Mouse (Mus musculus) bone marrow macrophage, adult 2 months (primary cell): ENCODE results near the gene Rad51b. TPM values are rescaled to one million over a fixed set of nuclear protein-coding genes. Genes with fewer than 3 reads are reported as not detected.

Experiments
- H3K27ac ChIP-seq: 2 replicates; pipeline ENCODE4 v1.5.1; 2012; ENCODE audit warnings: low read depth, low read length; ENCODE audit not compliant: insufficient read depth
- H3K4me1 ChIP-seq: 2 replicates; pipeline ENCODE4 v1.6.1; 2012; ENCODE audit warnings: low read length; ENCODE audit not compliant: control insufficient read depth, insufficient read depth
- H3K4me3 ChIP-seq: 2 replicates; pipeline ENCODE4 v1.5.1; 2012; ENCODE audit warnings: mild to moderate bottlenecking, low read length, moderate library complexity; ENCODE audit not compliant: insufficient read depth
- CTCF ChIP-seq: IDR thresholded peaks from 2 replicates; pipeline ENCODE4 v1.5.1; 2012; ENCODE audit warnings: low read depth, mild to moderate bottlenecking, low read length, moderate library complexity
- POLR2A ChIP-seq: IDR thresholded peaks from 2 replicates; pipeline ENCODE4 v1.6.1; 2012; ENCODE audit warnings: mild to moderate bottlenecking, low read depth, low read length, borderline replicate concordance
- polyA plus RNA-seq: library from polyadenylated mRNA; stranded (reverse); fragments of >200 nt; gene quantifications from 2 replicates; pipeline ENCODE4 v1.2.4, GENCODE M21; 2012; ENCODE audit not compliant: missing spikeins, insufficient read depth, insufficient read length

Gene Rad51b
- polyA plus RNA-seq, 1 experiment: 2.8 TPM

DNA sequence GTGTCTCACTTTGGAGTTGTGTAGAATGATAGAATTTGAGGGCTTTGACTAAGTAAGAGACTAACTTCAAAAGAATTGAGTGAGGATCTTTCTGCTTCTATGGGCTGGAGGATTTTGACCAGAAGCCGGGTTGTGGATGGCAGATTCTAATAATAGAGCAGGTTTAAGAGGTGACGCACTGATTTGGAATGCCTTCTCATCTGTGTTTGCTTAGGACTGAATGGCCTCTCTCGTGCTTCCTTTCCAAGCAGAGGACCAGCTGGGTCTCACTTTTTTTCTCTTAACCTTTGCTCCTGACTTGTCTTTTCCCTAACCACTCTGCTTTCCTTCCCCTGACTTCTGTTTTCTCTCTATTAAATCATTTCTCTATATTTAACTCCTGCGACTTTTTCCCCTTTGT lies 301.4 kb downstream of the Rad51b start:
- H3K4me3 ChIP-seq: no peak overlapping the region
- TF ChIP-seq CTCF: no peak
- no peak for TF ChIP-seq POLR2A
- peaks cover 9% of the 10 kb centered on the region for H3K4me1 ChIP-seq
- no peak overlapping the region for H3K27ac ChIP-seq

DNA sequence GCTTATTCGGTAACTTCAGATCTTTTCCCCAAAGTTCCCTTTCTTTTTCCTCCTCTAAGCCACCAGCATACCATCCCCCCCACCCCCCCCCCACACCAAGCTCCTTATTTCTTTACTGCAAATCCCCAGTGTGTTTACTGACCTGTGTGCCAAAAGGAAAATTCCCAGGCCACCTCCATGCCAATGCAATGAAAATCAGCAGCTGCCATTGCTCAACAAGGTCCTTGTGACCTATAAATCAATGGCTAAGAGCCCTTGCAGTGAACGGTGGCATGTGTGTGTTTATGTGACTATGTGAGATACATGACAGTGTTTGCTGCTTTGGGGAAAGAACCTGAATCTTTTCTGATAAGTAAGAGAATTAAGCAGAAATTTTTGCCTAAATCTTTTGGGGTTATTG lies 301.8 kb downstream of the Rad51b start:
- Histone ChIP-seq H3K4me3 (no peak overlapping the region), H3K27ac (no peak overlapping the region), H3K4me1 (peaks cover 9% of the 10 kb centered on the region)
- TF ChIP-seq CTCF (no peak), POLR2A (no peak)

DNA sequence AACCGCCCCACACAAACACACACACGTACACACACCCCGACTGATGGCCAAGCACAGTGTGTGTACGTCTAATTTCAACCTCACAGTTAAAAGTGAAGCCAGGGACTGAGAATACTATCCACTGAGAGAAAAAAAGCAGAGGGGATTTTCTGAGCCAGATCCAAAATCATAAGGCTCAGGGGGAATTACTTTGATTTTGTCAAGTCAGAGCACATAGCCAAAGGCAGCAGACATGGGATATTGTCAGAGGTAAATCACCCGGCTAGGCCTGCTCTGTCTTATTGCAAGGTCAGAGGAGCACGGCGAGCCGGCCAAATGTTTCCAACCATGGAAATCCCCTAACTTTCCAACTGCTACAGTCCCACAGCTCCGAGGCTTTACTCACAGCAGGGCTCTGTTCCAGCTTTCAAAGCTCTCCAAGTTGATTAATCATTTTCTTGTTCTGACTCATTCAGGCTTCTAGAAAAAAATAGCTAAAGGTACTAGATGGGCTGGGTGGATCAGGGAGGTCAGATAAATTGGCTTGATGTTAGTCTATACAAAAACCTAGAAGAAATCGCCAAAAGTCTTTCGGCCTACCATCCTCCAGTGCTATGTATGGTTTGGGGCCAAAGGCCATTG lies 303.2 kb downstream of the Rad51b start:
- TF ChIP-seq CTCF (no peak), POLR2A (no peak)
- Histone ChIP-seq H3K27ac (no peak overlapping the region), H3K4me1 (peaks cover 9% of the 10 kb centered on the region), H3K4me3 (no peak overlapping the region)

DNA sequence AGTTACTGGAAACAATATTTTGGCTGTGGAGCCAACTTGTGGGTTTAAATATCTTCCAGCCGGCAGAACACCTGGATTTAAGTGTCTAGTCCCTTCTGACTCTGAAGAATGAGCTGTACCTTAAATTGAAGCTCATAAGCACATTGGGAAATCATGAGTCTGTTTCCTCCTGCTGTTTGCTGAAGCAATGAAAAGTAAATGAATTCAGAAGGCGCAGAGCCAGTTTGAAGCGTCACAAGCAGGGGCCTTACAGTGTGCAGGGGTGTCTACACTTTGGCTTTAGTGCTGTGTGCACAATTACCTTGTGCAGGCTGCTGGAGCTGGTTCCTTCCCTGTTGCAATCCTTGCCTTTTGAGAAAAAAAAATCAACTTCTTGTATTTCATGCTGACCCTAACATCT lies 305.6 kb downstream of the Rad51b start:
- TF ChIP-seq POLR2A (no peak), CTCF (no peak)

DNA sequence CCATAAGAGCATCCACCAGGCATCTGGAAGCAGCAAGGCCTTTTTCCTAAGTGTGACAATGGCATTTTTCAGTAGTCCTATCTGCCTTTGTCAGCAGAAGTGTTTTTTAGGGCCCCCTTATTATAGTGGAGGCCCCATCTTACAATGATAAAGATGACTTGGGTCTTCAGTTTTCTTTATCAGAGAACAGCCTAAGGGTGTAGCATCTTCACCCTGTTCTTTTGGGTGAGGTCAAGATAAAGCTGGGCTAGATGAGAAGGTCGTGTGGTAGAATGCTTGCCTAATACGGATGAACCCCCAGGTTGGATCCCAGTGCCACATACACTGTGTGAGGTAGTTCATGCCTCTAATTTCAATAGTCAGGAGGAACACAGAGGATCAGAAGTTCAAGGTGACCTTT lies 307.8 kb downstream of the Rad51b start:
- H3K27ac ChIP-seq: no peak overlapping the region
- H3K4me3 ChIP-seq: no peak overlapping the region
- peaks cover 2% of the 10 kb centered on the region for H3K4me1 ChIP-seq
- no peak for TF ChIP-seq POLR2A
- TF ChIP-seq CTCF: no peak

More for the DNA sequence above, 305.6 kb downstream of the Rad51b start:
- H3K4me1 ChIP-seq: peaks cover 9% of the 10 kb centered on the region
- no peak overlapping the region for H3K4me3 ChIP-seq
- no peak overlapping the region for H3K27ac ChIP-seq

DNA sequence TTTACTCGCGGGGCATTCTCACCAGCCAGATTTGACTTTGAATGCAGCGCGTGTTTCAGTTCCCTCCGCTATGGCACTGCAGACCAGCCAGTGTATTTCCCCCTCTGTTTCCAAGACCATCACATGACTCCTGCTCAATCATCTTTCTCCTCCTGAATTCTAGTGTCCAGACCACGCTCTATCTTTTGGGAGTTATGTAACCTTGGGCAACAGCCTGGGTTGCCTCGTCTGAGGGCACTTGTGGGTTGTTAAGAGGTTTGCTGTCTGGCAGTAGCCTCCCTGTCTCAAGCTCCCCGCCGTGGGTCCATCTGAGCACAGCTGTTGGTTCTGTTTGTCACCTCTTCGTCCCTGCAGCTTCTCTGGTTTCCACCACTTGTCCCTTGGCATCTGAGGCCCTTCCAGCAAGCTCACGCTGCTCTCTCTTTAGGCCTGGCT lies 309.1 kb downstream of the Rad51b start:
- Histone ChIP-seq H3K27ac (no peak overlapping the region), H3K4me3 (no peak overlapping the region), H3K4me1 (no peaks in the 10 kb centered on the region)
- TF ChIP-seq CTCF (no peak), POLR2A (no peak)

DNA sequence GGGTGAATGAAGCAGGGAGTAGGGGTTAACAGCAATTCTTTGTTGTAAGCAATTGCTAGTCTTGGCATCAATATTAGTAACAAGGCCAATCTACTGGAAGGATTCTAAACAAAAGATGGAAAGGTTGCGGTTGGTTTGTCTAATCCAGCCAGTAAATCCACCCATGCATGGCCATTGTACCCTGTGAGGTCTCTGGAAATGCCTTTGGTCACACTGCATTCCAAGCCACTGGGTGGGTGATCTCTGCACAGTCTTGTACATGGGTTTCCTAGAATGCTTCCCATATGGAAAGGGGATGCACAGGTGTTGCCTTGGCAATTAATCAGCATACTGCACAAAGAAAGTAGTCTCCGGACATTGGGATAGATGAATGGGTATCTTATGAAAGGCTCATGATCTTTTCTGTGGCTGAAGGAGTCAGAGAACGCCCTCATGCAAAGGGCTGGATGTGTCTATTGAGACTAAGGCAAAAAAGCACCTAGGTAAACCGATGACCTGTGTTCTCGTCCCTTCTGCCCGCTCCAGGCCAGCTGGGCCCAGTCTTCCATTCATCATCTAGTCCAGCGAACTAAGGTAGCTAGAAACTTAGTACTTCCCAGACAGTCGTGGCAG lies 312.4 kb downstream of the Rad51b start:
- Histone ChIP-seq H3K27ac (no peak overlapping the region), H3K4me3 (no peak overlapping the region), H3K4me1 (peaks cover 14% of the 10 kb centered on the region)
- TF ChIP-seq CTCF (no peak), POLR2A (no peak)

DNA sequence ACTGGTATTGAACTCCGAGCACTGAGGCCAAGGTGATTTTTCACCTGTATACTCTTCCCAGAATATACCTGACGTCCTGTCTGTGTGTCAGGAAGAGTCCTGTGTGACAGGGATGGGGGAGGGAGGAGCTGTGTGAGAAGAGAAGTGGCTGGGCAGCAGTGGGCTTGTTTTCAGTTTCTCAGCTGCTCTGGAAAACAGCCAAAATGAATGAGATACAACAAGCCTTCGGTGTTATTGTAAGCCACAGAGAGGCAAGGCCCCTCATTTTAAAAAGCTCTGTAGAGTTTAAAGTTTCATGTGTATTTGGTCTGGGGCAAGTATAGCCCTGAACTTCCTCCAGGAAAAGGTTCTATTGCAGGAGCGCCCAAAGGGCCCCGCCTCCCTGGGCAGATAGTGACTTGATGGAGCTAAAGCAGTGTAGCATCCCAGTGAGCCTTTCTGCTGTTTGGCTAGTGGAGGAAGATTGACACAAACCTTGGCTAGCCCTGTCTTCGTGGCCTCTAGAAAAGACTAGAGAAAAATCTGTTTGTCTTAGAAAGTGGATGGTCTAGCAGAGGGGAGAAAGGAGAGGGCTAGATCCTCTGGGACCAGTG lies 313.5 kb downstream of the Rad51b start:
- H3K4me3 ChIP-seq: no peak overlapping the region
- H3K27ac ChIP-seq: no peak overlapping the region
- peaks cover 20% of the 10 kb centered on the region for H3K4me1 ChIP-seq
- TF ChIP-seq POLR2A (no peak), CTCF (no peak)

DNA sequence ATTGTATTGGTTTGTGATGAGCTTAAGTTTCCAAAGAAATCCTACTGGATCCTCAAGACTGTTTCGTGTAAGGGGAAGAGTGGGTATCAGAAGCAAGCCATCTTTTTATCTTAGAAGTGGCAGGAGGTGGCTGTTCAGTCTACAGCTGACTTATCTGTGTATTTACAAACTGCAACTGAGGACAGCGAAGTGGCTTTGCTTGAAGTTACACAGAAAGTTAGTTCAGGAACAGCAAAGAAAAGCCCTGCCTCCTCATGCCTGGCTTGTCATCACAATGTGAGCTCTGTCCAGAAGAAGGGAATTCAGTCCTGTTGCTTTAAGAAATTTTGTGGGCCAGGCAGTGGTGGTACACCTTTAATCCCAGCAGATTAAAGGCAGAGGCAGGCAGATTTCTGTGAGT lies 314.6 kb downstream of the Rad51b start:
- TF ChIP-seq POLR2A: no peak
- no peak for TF ChIP-seq CTCF
- Histone ChIP-seq H3K4me3 (no peak overlapping the region), H3K27ac (no peak overlapping the region), H3K4me1 (peaks cover 25% of the 10 kb centered on the region)

DNA sequence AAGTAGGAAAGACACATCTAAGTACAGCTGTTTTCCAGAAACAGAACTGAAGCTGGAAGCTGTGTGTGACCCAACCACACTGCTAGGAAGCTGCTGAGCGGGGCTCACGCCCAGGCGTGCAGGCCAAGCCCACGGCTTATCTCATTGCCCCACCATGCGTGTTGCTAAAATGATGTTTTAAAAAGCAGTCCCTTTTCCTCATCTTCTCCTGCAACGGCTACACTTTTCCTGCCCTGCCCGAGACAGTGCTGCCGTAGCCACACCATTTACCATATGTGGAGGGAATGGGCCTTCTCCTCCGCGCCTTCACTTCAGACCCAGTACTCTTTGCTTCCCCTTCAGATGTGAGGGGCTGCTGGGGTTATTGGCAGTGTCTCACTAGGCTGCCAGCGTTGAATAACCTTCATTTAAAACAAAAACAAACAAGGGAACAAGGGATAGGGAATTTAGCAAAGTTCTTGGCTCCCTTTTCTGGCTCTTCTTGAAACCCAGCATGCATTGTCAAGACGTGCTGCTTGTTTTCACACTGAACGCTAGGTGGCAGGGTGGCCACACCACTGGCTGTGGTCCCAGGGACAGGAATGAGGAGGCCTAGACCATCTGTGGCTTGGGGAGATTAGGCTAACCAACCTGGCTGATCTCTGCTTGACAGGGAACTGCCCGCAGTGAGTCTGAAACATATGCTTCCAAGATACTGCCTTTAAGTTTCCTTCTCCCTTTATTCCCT lies 315.4 kb downstream of the Rad51b start:
- peaks cover 29% of the 10 kb centered on the region for H3K4me1 ChIP-seq
- H3K27ac ChIP-seq: peak overlapping the region; percentile 62
- H3K4me3 ChIP-seq: no peak overlapping the region
- TF ChIP-seq CTCF (peak; percentile 90), POLR2A (no peak)
